Mouse (Mus musculus): ENCODE measurements around the gene Cdh13.
"Not testable (repeated sequence)": the region's sequence is repeated elsewhere in the genome, so short reads cannot be mapped to it uniquely, and the experiment has no call there.

The Cdh13 gene

DNA sequence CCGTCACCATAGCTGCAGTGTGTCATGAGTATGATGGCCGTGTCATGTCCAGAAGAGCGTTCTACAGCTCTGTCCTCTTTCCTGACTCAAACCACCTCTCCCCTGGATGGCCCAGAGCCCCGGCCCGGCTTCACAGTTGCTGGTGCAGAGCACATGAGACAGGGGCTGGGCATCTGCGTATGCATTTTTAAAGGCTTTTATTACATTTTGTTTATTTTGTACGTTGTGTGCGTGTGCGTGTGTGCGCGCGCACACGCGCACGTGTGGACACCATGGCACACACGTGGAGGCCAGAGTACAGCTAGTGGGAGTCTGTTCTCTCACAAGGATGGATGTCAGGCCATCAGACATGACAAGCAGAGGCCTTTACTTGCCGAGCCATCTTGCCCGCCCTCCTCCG, 1068.1 kb downstream of the Cdh13 start:
- DNase-seq (ENCODE audit: low spot score in 2 of 2): no peak

- no peak for DNase-seq (ENCODE audit: low spot score in 2 of 2)
These were observed 1069.6 kb downstream of the Cdh13 start for GRCm38 (mm10) chr8:119352977-119353658.

GRCm38 (mm10) chr8:119353659-119354023, 1070.1 kb downstream of the Cdh13 start:
- no peak for DNase-seq (ENCODE audit: low spot score in 2 of 2)

- DNase-seq (ENCODE audit: low spot score in 2 of 2): not testable (repeated sequence)
These were observed 1073.1 kb downstream of the Cdh13 start for GRCm38 (mm10) chr8:119356631-119357030.

GRCm38 (mm10) chr8:119358175-119358574, 1074.6 kb downstream of the Cdh13 start:
- DNase-seq (ENCODE audit: low spot score in 2 of 2): no peak

DNA sequence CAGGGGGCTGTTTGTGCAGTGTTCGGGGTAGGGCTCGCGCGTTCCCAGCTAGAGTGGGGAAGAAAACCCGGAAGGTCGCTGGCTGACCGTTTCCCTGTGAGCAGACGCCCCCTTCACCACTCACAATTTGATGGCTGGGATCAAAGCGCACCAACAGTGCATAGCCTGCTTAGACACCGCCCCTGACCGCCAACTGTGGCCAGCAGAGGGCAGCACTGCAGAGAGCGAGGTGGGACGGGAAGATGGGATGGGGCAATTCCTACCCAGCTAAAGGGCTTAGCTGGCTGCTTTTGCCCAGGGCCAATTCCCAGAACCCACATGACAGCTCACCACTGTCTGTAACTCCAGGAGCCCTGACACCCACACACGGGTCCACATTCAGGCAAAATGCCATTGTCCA, 1075.3 kb downstream of the Cdh13 start:
- peak in 1 of 2 experiments; percentile 53 for DNase-seq (ENCODE audit: low spot score in 2 of 2)

DNA sequence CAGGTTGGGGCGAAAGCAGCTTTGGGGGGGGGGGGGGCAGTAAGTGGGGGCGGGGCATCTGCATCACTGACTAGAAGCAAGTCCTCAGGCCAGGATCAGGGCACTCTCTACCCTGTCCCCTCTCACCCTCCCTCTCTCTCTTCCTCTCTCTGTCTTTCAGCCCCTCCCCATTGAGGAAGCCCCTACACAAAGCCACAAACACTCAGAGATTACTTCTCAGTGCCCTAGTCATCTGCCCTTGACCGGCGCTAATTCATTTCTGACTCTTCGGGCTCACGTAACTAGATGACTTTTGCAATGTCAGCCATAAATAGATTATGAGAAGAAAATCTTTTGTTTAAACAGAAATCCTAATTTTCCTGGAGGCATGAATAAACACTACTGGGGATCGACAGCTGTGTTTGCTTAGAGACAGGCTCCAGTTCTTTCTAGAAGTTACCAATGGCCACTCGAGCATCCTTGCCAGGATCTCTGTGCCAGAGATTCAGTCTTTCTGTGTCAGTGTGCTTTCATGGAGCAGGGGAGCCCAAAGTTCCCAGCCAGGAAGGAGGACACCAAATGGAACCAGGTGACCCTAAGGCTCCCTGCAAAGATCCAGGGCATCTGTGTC, 1077.3 kb downstream of the Cdh13 start:
- DNase-seq (ENCODE audit: low spot score in 2 of 2): no peak
